Mouse (Mus musculus) kidney, embryonic 14.5 days (tissue): Measurements from ENCODE around the gene Ywhag. TPM values are rescaled to one million over a fixed set of nuclear protein-coding genes. Genes with fewer than 3 reads are reported as not detected.

Source experiments
- ATAC-seq: fragments of 200-750 bp; cut with Nextera tagmentation; 2 replicates; pipeline ENCODE4 v1.8.0; 2017; ENCODE audit warnings: moderate number of reproducible peaks, mild to moderate bottlenecking, moderate TSS enrichment, moderate library complexity; ENCODE audit not compliant: low FRiP score, low TSS enrichment
- H3K27ac ChIP-seq: fragments of 300-500 bp; sonication (generic); 2 replicates; pipeline ENCODE4 v1.5.1; 2014; ENCODE audit warnings: low read depth, mild to moderate bottlenecking, low read length, moderate library complexity, mixed read lengths
- H3K27me3 ChIP-seq: fragments of 300-500 bp; sonication (generic); 2 replicates; pipeline ENCODE4 v1.6.1; 2014; ENCODE audit warnings: mild to moderate bottlenecking, low read length; ENCODE audit not compliant: control insufficient read depth, insufficient read depth
- H3K36me3 ChIP-seq: fragments of 300-500 bp; sonication (generic); 2 replicates; pipeline ENCODE4 v1.6.1; 2014; ENCODE audit warnings: low read length, mixed read lengths; ENCODE audit not compliant: control insufficient read depth, insufficient read depth
- H3K4me1 ChIP-seq: fragments of 300-500 bp; sonication (generic); 2 replicates; pipeline ENCODE4 v1.6.1; 2014; ENCODE audit warnings: low read length, mixed read lengths; ENCODE audit not compliant: control insufficient read depth, insufficient read depth
- H3K4me2 ChIP-seq: fragments of 300-500 bp; sonication (generic); replicated peaks from 2 replicates; pipeline ENCODE4 v1.6.1; 2014; ENCODE audit warnings: low read depth, mild to moderate bottlenecking, low read length
- H3K4me3 ChIP-seq: fragments of 300-500 bp; sonication (generic); 2 replicates; pipeline ENCODE4 v1.5.1; 2014; ENCODE audit warnings: mild to moderate bottlenecking, low read length
- H3K9ac ChIP-seq: fragments of 300-500 bp; sonication (generic); 2 replicates; pipeline ENCODE4 v1.6.1; 2014; ENCODE audit warnings: low read depth, mild to moderate bottlenecking, low read length, moderate library complexity
- H3K9me3 ChIP-seq: fragments of 300-500 bp; sonication (generic); 2 replicates; pipeline ENCODE4 v1.6.1; 2016; ENCODE audit warnings: low read length; ENCODE audit not compliant: control insufficient read depth
- WGBS: fragments of 180-500 bp; shearing (Covaris S2); extraction: QIAGEN DNeasy Blood & Tissue Kit; methylation state at CpG from one replicate; pipeline ENCODE4 v1.1.7; 2014; 5-methylcytosine and 5-hydroxymethylcytosine counted together
- polyA plus RNA-seq: library from polyadenylated mRNA; unstranded; fragments of >200 nt; fragmentation: Nextera tagmentation; extraction: Ambion mirVana; gene quantifications from 2 replicates; pipeline ENCODE4 v1.2.1, GENCODE M21; 2014

The Ywhag gene
- polyA plus RNA-seq, 1 experiment from 2014 or later = 90.2 TPM

- no peaks in the 10 kb centered on the region for H3K27me3 ChIP-seq
- no peak overlapping the region for H3K4me3 ChIP-seq
- no peak overlapping the region for H3K27ac ChIP-seq
- H3K9ac ChIP-seq = no peak overlapping the region
- ATAC-seq = peak; percentile 58
- WGBS = 38% methylated on average over 5 of the region's 5 CpGs
- no peaks in the 10 kb centered on the region for H3K4me1 ChIP-seq
- no peaks in the 10 kb centered on the region for H3K36me3 ChIP-seq
- H3K4me2 ChIP-seq = no peak overlapping the region
- no peaks in the 10 kb centered on the region for H3K9me3 ChIP-seq
Measured at GRCm38 (mm10) chr5:135940587-135940986, 6.2 kb upstream of the Ywhag start.

GRCm38 (mm10) chr5:135935641-135936190 lies 1.3 kb upstream of the Ywhag start:
- H3K4me3 ChIP-seq = no peak overlapping the region
- no peak overlapping the region for H3K9ac ChIP-seq
- H3K27ac ChIP-seq = no peak overlapping the region
- 78% methylated on average over 6 of the region's 6 CpGs for WGBS
- no peaks in the 10 kb centered on the region for H3K9me3 ChIP-seq
- H3K4me1 ChIP-seq = peaks cover 11% of the 10 kb centered on the region; the same call in 1 of the 2 replicates
- no peak for ATAC-seq
- no peaks in the 10 kb centered on the region for H3K27me3 ChIP-seq
- H3K4me2 ChIP-seq = no peak overlapping the region
- H3K36me3 ChIP-seq = peaks cover 18% of the 10 kb centered on the region

- Histone ChIP-seq H3K9me3 (no peaks in the 10 kb centered on the region), H3K27me3 (no peaks in the 10 kb centered on the region), H3K9ac (no peak overlapping the region), H3K27ac (peak overlapping the region; percentile 98; the same call in 1 of the 2 replicates), H3K36me3 (peaks cover 23% of the 10 kb centered on the region), H3K4me3 (peak overlapping the region; percentile 87), H3K4me1 (peaks cover 11% of the 10 kb centered on the region; the same call in 1 of the 2 replicates), H3K4me2 (peak overlapping the region; percentile 17; the same call in 1 of the 2 replicates)
- WGBS = 50% methylated on average over 7 of the region's 7 CpGs
- ATAC-seq = peak; percentile 34
Measured at GRCm38 (mm10) chr5:135935176-135935523, 734 bp upstream of the Ywhag start.

GRCm38 (mm10) chr5:135933900-135934441 lies 445 bp downstream of the Ywhag start:
- Histone ChIP-seq H3K27ac (peak overlapping the region; percentile 98), H3K9me3 (no peaks in the 10 kb centered on the region), H3K4me3 (peak overlapping the region; percentile 87), H3K27me3 (no peaks in the 10 kb centered on the region), H3K36me3 (peaks cover 35% of the 10 kb centered on the region), H3K4me1 (peaks cover 11% of the 10 kb centered on the region; the same call in 1 of the 2 replicates), H3K9ac (peak overlapping the region; percentile 82), H3K4me2 (peak overlapping the region; percentile 65)
- WGBS = 0% methylated on average over 35 of the region's 35 CpGs
- peak; percentile 67 for ATAC-seq

GRCm38 (mm10) chr5:135933222-135933899 lies 1.1 kb downstream of the Ywhag start:
- 10% methylated on average over 12 of the region's 12 CpGs for WGBS
- ATAC-seq = no peak
- Histone ChIP-seq H3K36me3 (peaks cover 40% of the 10 kb centered on the region), H3K9me3 (no peaks in the 10 kb centered on the region), H3K27me3 (no peaks in the 10 kb centered on the region), H3K27ac (peak overlapping the region; percentile 98), H3K4me1 (peaks cover 11% of the 10 kb centered on the region; the same call in 1 of the 2 replicates), H3K9ac (peak overlapping the region; percentile 82), H3K4me3 (peak overlapping the region; percentile 87), H3K4me2 (peak overlapping the region; percentile 65)

GRCm38 (mm10) chr5:135932359-135932758 lies 2.1 kb downstream of the Ywhag start:
- Histone ChIP-seq H3K36me3 (peaks cover 48% of the 10 kb centered on the region), H3K4me2 (peak overlapping the region; percentile 65)

GRCm38 (mm10) chr5:135931526-135931925 lies 2.9 kb downstream of the Ywhag start:
- Histone ChIP-seq H3K36me3 (peaks cover 54% of the 10 kb centered on the region), H3K4me2 (no peak overlapping the region), H3K27ac (no peak overlapping the region), H3K9ac (no peak overlapping the region), H3K9me3 (no peaks in the 10 kb centered on the region), H3K4me3 (no peak overlapping the region), H3K27me3 (no peaks in the 10 kb centered on the region), H3K4me1 (peaks cover 11% of the 10 kb centered on the region; the same call in 1 of the 2 replicates)
- 93% methylated on average over 9 of the region's 9 CpGs for WGBS
- ATAC-seq = no peak

More at GRCm38 (mm10) chr5:135932359-135932758, 2.1 kb downstream of the Ywhag start:
- no peak overlapping the region for H3K27ac ChIP-seq
- H3K9me3 ChIP-seq = no peaks in the 10 kb centered on the region
- WGBS = 78% methylated on average over 2 of the region's 2 CpGs
- H3K9ac ChIP-seq = no peak overlapping the region
- H3K27me3 ChIP-seq = no peaks in the 10 kb centered on the region
- peaks cover 11% of the 10 kb centered on the region; the same call in 1 of the 2 replicates for H3K4me1 ChIP-seq
- no peak for ATAC-seq
- peak overlapping the region; percentile 10; the same call in 1 of the 2 replicates for H3K4me3 ChIP-seq

GRCm38 (mm10) chr5:135929685-135930424 lies 4.6 kb downstream of the Ywhag start:
- ATAC-seq = no peak
- Histone ChIP-seq H3K4me2 (no peak overlapping the region), H3K9me3 (no peaks in the 10 kb centered on the region), H3K9ac (no peak overlapping the region), H3K4me1 (0 out of 2 replicates have a peak, but pooled peaks cover 6% of the 10 kb centered on the region), H3K27me3 (no peaks in the 10 kb centered on the region), H3K36me3 (peaks cover 63% of the 10 kb centered on the region), H3K4me3 (no peak overlapping the region), H3K27ac (no peak overlapping the region)
- WGBS = 86% methylated on average over 6 of the region's 6 CpGs
